Mouse (Mus musculus) ES-E14 (cell line): ENCODE results near the gene Dmtf1.

Experiments used
- CHD2 ChIP-seq: IDR thresholded peaks from 2 replicates; pipeline ENCODE4 v1.6.1; 2014; ENCODE audit warnings: mild to moderate bottlenecking, low read depth, low read length, inconsistent platforms
- MAFK ChIP-seq: IDR thresholded peaks from 2 replicates; pipeline ENCODE4 v1.6.1; 2014; ENCODE audit warnings: mild to moderate bottlenecking, low read depth, low read length, inconsistent platforms; ENCODE audit not compliant: insufficient read depth
- ZNF384 ChIP-seq: IDR thresholded peaks from 2 replicates; pipeline ENCODE4 v1.6.1; 2012; ENCODE audit warnings: low read depth, low read length, inconsistent platforms

GRCm38 (mm10) chr5:9135588-9135987, 26.0 kb downstream of the Dmtf1 start:
- no peak for TF ChIP-seq MAFK
- TF ChIP-seq ZNF384: no peak
- no peak for TF ChIP-seq CHD2
